Mouse (Mus musculus) brown adipose tissue, adult 24 weeks (tissue): ENCODE results near the gene Gm10401. TPM values are rescaled to one million over a fixed set of nuclear protein-coding genes. Genes with fewer than 3 reads are reported as not detected.
"Not testable (repeated sequence)": the region's sequence is repeated elsewhere in the genome, so short reads cannot be mapped to it uniquely, and the experiment has no call there.

Experiments used
- H3K27ac ChIP-seq: fragments of 200-500 bp; replicated peaks from 2 replicates; pipeline ENCODE4 v1.5.1; 2012; ENCODE audit warnings: low read depth, mild to moderate bottlenecking, low read length
- H3K4me1 ChIP-seq: fragments of 200-500 bp; 2 replicates; pipeline ENCODE4 v1.6.1; 2012; ENCODE audit warnings: low read length, mixed read lengths; ENCODE audit not compliant: control insufficient read depth, insufficient read depth, insufficient read length
- H3K4me3 ChIP-seq: fragments of 200-500 bp; 2 replicates; pipeline ENCODE4 v1.5.1; 2012; ENCODE audit warnings: low read depth, mild to moderate bottlenecking, low read length, moderate library complexity; ENCODE audit not compliant: insufficient read depth
- polyA plus RNA-seq: library from polyadenylated mRNA; stranded (reverse); fragments of >200 nt; gene quantifications from 2 replicates; pipeline ENCODE4 v1.2.4, GENCODE M21; 2012; ENCODE audit not compliant: missing spikeins, insufficient read depth, insufficient read length

Gm10401 gene
- polyA plus RNA-seq, 1 experiment, result not detected

GRCm38 (mm10) chr5:115099991-115100390, 1.9 kb upstream of the Gm10401 start:
- Histone ChIP-seq H3K4me1 (peaks cover 6% of the 10 kb centered on the region), H3K27ac (peak overlapping the region; percentile 68), H3K4me3 (no peak overlapping the region)

- peaks cover 6% of the 10 kb centered on the region for H3K4me1 ChIP-seq
Measured at GRCm38 (mm10) chr5:115099530-115099929, 1.4 kb upstream of the Gm10401 start.

GRCm38 (mm10) chr5:115091776-115092175, 6.3 kb downstream of the Gm10401 start:
- Histone ChIP-seq H3K27ac (no peak overlapping the region), H3K4me3 (no peak overlapping the region)

More at GRCm38 (mm10) chr5:115099530-115099929, 1.4 kb upstream of the Gm10401 start:
- no peak overlapping the region for H3K4me3 ChIP-seq
- 0 out of 2 replicates have a peak overlapping the region, but pooled peaks have one; percentile 4 for H3K27ac ChIP-seq

GRCm38 (mm10) chr5:115091015-115091414, 7.1 kb downstream of the Gm10401 start:
- H3K27ac ChIP-seq, result no peak overlapping the region
- H3K4me3 ChIP-seq, result no peak overlapping the region
- H3K4me1 ChIP-seq, result no peaks in the 10 kb centered on the region

More at GRCm38 (mm10) chr5:115091776-115092175, 6.3 kb downstream of the Gm10401 start:
- H3K4me1 ChIP-seq, result no peaks in the 10 kb centered on the region

GRCm38 (mm10) chr5:115089592-115090268, 8.4 kb downstream of the Gm10401 start:
- Histone ChIP-seq H3K27ac (no peak overlapping the region), H3K4me1 (no peaks in the 10 kb centered on the region), H3K4me3 (no peak overlapping the region)

- Histone ChIP-seq H3K4me1 (no peaks in the 10 kb centered on the region), H3K27ac (no peak overlapping the region), H3K4me3 (no peak overlapping the region)
Measured at GRCm38 (mm10) chr5:115085675-115086074, 12.4 kb downstream of the Gm10401 start.

GRCm38 (mm10) chr5:115083492-115083891, 14.6 kb downstream of the Gm10401 start:
- no peaks in the 10 kb centered on the region for H3K4me1 ChIP-seq
- no peak overlapping the region for H3K27ac ChIP-seq
- H3K4me3 ChIP-seq, result no peak overlapping the region

GRCm38 (mm10) chr5:115081636-115082035, 16.5 kb downstream of the Gm10401 start:
- Histone ChIP-seq H3K4me3 (no peak overlapping the region), H3K4me1 (no peaks in the 10 kb centered on the region), H3K27ac (no peak overlapping the region)

GRCm38 (mm10) chr5:115076144-115076901, 21.8 kb downstream of the Gm10401 start:
- Histone ChIP-seq H3K4me3 (no peak overlapping the region), H3K27ac (no peak overlapping the region), H3K4me1 (peaks cover 4% of the 10 kb centered on the region)

GRCm38 (mm10) chr5:115074749-115075148, 23.3 kb downstream of the Gm10401 start:
- peaks cover 7% of the 10 kb centered on the region for H3K4me1 ChIP-seq
- H3K4me3 ChIP-seq, result no peak overlapping the region
- no peak overlapping the region for H3K27ac ChIP-seq

- H3K4me3 ChIP-seq, H3K4me1 ChIP-seq, H3K27ac ChIP-seq: not testable (repeated sequence)
Measured at GRCm38 (mm10) chr5:115073306-115073705, 24.8 kb downstream of the Gm10401 start.

- no peak overlapping the region for H3K4me3 ChIP-seq
- no peak overlapping the region for H3K27ac ChIP-seq
- peaks cover 11% of the 10 kb centered on the region for H3K4me1 ChIP-seq
Measured at GRCm38 (mm10) chr5:115072143-115072542, 26.0 kb downstream of the Gm10401 start.

- no peak overlapping the region for H3K27ac ChIP-seq
- H3K4me1 ChIP-seq, result peaks cover 11% of the 10 kb centered on the region
- H3K4me3 ChIP-seq, result no peak overlapping the region
Measured at GRCm38 (mm10) chr5:115071096-115071901, 26.8 kb downstream of the Gm10401 start.

GRCm38 (mm10) chr5:115070457-115070856, 27.6 kb downstream of the Gm10401 start:
- peaks cover 11% of the 10 kb centered on the region for H3K4me1 ChIP-seq
- no peak overlapping the region for H3K27ac ChIP-seq
- H3K4me3 ChIP-seq, result no peak overlapping the region

GRCm38 (mm10) chr5:115069611-115070010, 28.5 kb downstream of the Gm10401 start:
- Histone ChIP-seq H3K27ac (no peak overlapping the region), H3K4me1 (peaks cover 11% of the 10 kb centered on the region), H3K4me3 (no peak overlapping the region)
